Mouse (Mus musculus) cerebellum, postnatal 25 days (tissue): ENCODE data around the gene Olfr1414.
A peak's percentile ranks its signal among the peaks of the same experiment; 100 is the strongest.
"Not testable (repeated sequence)": the region's sequence is repeated elsewhere in the genome, so short reads cannot be mapped to it uniquely, and the experiment has no call there.

ENCODE experiments used
- DNase-seq, 2 experiments: peaks; one replicate each; pipeline ENCODE4 v3.0.0; 2021; ENCODE audit warnings: mixed read lengths in 2 of 2

The Olfr1414 gene

DNA sequence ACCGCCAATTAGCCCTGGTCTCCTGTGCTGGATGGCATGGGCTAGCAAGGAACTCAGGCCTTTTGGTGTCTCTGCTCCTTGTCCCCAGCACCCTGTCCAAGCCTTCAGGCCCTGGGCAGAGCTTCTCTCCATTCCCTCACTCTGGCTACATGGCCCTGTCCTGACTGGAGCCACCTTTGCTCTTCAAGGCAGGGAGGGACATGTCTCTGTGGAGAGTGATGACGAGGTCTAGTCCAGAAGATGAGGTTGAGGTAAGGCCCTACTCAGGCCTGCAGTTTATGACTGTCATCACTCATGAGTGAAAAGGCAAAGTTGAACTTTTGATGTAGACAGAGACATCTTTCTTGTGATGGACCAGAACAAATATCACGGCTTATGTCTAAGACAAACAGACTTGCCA, at the start of gene Olfr1414:
TSS of gene Olfr1414 (minus strand) at position 101 of the 400 bp plus-strand sequence.
- no peak for DNase-seq

DNA sequence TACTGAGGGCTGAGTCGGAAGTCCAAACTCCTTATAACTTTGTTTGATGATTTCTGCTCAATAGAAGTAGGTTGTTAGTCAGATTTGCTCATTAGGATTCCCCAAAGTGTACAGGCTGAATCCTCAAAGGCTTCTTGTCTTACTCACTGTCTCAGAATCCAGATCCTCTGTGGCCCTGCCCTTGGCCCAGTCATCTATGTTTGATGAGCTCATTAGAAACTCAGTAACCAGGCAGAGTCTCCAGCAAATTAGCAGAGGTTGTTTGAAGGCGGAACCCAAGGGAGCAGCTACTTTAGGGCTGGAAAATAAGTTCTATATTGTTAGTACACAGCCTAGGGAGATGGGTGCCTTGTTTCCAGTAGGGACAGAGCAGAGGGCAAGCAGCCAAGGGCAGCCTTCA, 27.5 kb upstream of the Olfr1414 start:
- DNase-seq, result no peak

DNA sequence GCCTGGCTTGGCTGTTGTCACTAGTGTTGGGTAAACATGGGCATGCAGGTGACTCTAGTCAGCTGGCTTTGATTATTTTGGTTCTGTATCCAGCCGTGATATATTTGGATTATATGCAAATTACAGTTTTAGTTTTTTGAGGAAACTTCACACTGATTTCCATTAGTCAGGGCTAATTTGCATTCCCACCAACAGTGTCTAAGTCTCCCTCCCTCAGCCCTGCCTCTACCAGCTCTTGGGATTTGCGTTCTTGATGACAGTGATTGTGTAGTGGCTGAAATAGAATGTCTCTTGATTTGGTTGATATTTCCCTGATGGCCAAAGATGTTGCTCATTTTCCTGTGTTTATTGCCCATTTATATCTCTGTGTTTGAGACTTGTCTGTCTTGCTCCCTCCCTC, 20.6 kb upstream of the Olfr1414 start:
- no peak for DNase-seq

DNA sequence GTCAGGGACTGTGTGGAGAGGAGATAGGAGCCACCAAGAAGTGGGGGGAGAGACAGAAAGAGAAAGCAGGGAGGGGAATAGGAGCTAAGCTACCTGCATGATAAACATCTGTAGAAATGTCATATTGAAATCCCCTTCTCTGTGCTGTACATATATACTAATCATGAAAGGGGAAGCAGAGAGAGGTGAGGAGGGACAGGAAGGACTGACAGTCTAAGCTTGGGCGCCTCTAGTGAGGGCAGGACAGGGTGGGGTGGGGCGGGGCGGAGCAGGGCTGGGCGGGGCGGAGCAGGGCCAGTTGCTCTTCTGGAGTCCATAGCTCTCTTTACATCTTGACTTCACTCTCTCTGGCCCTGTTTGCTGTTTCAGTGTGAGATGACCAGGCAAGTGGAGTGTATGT, 18.5 kb upstream of the Olfr1414 start:
- DNase-seq, result no peak

DNA sequence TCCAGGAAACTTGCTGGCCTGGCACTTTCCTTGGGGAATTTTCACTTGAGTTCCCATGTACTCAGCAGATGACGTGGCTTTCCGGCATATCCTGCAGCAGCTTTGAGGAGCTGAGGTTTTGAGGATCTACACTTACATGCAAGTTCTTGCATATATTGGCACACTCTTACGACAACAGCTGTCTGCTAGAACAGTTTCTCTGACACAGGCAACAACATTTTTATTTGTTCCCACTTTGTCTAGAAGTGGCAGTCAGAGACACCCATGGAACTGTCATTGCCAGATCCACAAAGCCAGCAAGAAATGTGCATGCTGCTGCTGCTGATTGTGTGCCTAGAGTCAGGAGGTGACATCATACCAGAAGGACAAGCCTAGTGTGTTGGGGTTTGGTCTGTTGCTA, 5.3 kb upstream of the Olfr1414 start:
- DNase-seq, result no peak

DNA sequence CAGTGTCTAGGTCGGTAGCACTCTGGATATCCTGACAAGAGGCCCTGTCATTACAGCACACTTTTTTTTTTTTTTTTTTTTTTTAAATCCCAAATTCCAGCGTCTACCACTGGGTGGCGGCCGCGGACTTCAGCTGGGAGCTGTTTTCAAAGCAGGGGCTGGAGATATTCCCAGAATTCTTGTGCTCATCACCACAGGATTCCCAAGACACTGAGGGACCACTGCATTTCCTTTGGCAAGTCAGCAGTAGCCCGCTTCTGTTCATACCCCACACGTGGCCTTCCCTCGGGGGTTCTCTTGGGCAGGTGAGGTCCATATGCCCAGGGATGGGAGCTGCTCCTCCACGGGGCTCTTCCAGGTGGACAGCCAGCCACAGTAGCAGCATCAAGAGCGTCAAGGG, 2.9 kb upstream of the Olfr1414 start:
- DNase-seq, result peak; percentile 69 to 77

DNA sequence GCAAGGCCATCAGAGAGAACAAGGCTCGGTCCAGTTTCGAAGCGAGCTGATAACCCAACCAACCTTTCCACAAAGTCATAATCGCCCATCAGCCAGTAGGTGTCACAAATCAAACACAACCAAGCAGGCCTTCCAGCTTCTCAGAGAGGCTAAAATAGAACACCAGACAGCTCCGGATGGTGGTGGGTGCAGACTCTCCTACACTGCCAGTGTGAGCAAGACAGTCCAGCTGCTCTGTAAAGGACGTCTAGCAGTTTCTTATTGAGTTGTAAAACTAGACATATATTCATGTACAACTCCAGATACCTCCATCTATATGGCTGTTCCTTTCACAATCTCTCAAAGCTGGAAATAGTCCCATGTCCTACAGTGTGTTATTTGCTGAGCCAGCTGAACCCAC, 585 bp upstream of the Olfr1414 start:
- DNase-seq, result no peak

DNA sequence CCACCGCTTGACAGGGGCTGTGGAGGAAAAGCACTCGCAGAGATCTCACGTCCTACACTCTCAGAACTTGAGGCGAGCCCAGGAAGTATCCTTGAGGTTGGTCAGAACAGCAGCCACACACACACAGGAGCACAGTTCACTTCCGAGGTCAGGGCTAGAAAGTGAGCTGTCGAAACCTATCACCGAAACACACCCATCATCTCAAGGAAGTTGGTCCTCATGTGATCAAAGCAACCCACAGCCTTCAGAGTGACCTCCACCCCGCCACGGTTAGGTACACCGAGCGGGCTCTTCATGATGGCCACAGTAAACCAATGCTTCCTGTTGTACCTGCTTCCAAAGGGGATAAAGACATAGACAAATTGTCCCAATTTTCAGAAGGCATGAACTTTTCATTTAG, 3.1 kb downstream of the Olfr1414 start:
- DNase-seq, result no peak

DNA sequence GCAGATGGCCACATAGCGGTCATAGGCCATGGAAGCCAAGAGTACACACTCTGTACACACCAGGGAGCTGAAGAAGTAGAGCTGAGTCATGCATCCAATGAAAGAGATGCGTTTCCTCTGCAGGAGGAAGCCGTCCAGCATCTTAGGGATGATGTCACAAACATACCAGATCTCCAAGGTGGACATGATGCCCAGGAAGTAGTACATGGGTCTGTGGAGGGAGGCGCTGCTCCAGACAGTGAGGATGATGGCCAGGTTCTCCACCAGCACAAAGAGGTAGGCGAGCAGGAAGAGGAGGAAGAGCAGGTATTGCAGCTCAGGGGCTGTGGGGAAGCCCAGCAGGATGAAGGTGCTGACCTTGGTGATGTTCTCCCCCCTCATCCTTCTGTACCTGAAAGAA, 6.8 kb downstream of the Olfr1414 start:
- not testable (repeated sequence) for DNase-seq

DNA sequence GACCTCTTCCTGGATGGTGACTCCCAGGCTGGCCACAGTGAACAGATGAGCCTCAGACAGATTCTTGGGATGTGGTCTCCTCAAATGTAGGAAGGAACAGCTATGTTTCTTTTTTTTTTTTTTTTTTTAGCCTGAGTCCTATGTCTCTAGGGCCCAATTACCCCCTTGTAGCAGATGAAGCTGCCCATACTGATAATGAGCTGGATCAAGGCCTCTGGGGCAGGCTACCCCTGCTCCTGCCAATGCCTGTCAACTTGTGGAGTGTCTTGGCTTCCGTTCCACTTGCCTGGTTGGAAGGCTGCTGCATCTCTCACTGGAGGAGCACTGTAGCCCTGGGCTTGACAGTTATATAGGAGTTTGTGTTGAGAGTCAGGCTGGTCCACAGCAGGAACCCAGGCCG, 22.5 kb downstream of the Olfr1414 start, which contains the start of gene Olfr1415:
TSS of gene Olfr1415 (minus strand) at position 101 of the 400 bp plus-strand sequence.
- DNase-seq, result no peak

DNA sequence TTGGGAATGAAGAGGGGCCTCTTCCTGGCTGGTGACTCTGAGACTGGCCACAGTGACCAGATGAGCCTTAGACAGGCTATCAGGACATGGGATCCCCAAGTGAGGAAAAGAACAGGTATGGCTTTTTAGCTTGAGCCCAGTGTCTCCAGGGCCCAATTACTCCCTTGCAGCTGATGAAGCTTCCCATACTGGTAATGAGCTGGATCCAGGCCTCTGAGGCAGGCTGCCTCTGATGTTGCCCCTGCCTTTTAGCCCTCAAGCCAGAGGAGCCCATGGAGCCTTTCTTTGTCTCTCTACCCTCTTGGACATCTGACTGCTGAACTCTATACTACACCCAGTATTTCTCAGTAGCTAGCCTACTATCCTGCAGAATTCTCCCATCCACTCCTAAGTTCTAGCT, 33.4 kb downstream of the Olfr1414 start, which contains the start of gene Olfr1416:
TSS of gene Olfr1416 (minus strand) at position 101 of the 400 bp plus-strand sequence.
- DNase-seq, result no peak

DNA sequence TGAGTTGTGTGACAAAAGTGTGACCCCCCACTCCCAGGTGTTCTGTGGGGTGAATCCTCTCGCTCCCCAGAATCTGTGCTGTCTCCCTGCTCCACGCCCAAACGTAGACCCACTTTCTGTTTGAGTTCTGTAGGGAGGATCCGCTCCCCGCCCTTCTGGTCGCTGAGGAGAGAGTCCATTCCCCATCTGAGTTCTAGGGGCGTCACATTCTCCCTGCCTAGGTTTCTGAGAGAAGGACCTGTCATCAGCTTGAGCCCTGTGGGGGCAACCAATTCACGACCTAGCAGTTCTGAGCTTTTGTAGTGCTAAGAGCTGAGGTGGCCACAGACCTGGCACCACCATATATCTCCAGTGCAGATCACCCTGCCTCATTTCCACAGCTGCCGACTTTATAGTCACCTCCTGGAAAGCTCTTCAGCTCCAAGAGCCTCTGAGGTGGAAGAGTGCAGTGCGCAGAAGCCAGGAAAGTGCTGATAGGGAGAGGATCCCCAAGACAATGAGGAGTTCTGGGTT, 44.3 kb downstream of the Olfr1414 start:
- no peak for DNase-seq

DNA sequence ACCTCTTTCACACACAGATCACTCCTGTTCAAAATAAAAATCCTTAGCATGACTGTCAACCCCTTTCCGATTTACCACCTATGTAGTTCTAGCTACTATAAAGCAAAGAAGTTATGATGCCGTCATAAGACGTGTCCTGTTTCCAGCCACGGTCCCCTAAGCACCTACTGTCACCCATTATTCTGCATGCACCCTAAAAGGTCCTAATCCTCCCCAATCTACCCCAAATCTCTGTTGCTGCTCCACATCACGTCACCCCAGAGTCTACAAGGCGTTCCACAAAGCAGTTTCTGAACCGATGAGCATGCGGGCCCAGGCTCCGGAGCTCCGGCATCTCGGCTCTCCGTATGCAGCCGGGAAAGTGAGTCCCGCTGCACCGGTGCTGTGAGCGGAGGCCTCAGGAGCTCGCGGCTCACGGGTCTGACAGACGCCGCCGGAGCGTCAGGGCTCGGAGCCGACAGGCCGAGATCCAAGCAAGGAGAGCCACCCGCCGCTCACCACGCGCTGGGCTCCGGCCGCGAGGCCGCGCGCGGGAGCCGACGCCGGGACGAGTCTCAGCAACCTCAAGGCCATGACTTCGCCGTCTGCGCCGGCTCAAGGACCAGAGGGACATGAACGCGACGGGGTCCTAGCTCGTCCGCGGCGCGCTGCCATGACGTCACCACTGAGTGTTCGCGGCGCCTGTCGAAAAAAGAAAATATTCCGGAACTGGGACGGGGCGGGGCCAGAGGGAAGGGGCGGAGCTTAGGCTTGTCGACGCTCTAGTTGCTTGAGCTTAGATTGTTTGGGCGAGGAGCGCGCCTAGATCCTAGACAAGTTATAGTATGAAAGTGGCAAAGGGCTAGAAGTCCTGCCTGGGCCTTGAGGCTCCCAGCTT, 45.1 kb downstream of the Olfr1414 start, which contains the start of gene Ndufa10:
TSS of gene Ndufa10 (minus strand) at position 696 of the 877 bp plus-strand sequence.
- peak; percentile 96 to 97 for DNase-seq

DNA sequence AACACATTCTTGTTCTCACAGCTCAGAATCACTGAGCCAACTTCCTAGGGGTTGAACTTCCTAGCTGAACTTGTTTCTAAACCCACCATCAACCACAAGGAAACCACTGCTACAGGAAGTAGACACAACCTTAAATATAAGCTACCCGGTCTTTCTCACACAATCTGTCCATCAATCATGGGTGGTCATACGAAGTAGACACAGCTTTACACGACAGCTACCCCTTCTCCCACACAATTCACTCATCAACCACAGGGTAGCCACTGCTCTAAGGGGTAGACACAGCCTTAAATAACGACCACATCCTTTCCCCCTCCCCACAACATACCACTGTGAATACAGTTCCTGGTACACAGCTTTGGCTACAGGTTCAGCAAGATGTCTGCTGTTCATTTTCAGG, 49.6 kb downstream of the Olfr1414 start:
- no peak for DNase-seq

DNA sequence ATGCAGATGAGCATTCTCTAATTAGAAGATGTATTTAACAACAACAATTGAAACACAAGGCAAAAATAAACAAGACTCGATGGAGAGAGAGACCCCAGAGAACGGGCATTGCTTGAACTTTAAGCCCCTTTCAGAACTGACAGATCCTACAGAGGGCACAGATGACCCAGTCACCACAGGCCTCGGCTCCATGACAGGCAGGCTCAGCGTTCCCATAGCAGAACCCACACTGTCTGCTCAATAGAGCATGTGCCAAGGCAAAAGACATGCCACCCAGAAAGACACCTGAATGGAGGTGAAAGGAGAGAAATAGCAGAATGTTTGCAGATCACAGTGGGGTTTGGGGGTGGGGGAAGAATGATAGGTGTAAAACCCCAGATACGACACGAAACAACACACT, 60.0 kb downstream of the Olfr1414 start:
- peak; percentile 34 to 45 for DNase-seq

DNA sequence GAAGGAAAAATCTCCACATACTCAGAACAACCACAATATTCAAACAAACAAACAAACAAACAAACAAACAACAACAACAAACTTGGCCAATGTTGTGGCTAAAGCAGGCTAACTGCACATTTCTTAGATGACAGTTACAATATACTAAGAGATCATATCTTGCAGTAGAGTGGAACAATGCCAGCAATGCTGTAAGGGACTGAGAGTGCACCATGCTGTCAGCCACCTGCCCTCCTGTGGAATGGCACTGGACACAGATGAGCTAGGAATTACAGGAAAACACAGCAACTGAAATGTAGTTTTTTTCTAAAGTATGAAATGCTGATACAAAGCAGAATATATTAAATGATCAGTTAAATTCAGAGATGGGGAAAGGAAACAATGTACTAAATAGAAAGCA, 60.7 kb downstream of the Olfr1414 start:
- peak; percentile 71 to 78 for DNase-seq
